Mouse (Mus musculus): ENCODE results near the gene 2510009E07Rik. TPM values are rescaled to one million over a fixed set of nuclear protein-coding genes. Genes with fewer than 3 reads are reported as not detected.

Gene 2510009E07Rik
- total and polyA plus RNA-seq, 3 experiments, result 10.9 to 25.2 (median 23.8) TPM

DNA sequence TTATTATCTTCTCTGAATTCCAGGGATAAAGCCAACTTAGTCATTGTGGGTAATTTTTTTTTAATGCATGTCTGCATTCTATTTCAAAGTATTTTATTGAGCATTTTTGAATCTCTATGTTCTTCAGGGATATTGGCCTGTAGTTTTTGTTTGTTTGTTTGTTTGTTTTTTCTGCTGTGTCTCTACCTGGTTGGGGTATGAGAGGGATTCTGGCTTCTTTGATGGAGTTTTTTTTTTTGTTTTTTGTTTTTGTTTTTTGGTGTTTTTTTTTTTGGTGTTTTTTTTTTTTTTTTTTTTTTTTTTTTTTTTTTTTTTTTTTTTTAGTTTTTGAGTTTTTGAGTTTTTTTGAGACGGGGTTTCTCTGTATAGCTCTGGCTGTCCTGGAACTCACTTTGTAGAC is 41.2 kb upstream of the 2510009E07Rik start:
- TF ChIP-seq POLR2A (IDR thresholded peaks at IDR 0.05; ENCODE audit: insufficient read depth, low read depth, low read length), result no peak
- no peak for TF ChIP-seq CTCF (IDR thresholded peaks at IDR 0.05)
- no peak for TF ChIP-seq EP300 (IDR thresholded peaks at IDR 0.05; ENCODE audit: insufficient read depth, low read depth, low read length)
- no peaks in the 10 kb centered on the region for H3K27me3 ChIP-seq (ENCODE audit: control insufficient read depth, insufficient read depth, low read length)
- H3K36me3 ChIP-seq (ENCODE audit: control insufficient read depth, insufficient read depth, low read length), result no peaks in the 10 kb centered on the region
- H3K4me1 ChIP-seq (ENCODE audit: control insufficient read depth, insufficient read depth, low read length), result no peaks in the 10 kb centered on the region
- no peak overlapping the region for H3K27ac ChIP-seq
- H3K9ac ChIP-seq (ENCODE audit: low read depth, low read length), result no peak overlapping the region
- no peaks in the 10 kb centered on the region for H3K79me2 ChIP-seq (replicated peaks; ENCODE audit: control insufficient read depth, insufficient read depth, low read length)
- H3K4me3 ChIP-seq, result no peak overlapping the region
- 86% methylated on average over 1 of the region's 1 CpGs for WGBS
- intact Hi-C loops (cut with DNase I), result no loop called here
- DNase-seq, result no peak

DNA sequence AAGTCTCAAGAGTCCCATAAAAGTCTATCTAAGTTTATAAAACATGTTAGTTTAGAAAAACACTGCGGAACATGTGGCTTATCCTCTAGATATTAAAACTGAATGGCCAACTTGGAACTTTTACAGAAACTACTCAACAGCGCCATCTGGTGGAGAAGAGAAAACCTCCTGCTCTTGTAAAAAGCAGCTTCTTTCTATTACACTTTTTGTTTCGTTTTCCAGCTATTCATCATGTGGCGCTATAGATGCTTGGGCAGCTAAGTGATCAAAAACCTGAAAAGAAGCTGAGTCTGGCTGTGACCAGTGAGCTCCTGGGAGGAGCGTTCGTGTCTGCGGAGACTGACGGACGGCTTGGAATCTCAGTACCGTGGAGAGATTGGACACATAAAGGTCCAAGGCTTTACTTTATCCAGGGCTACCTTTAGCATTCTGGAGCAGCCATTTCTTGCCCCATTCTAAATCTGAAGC is 33.5 kb upstream of the 2510009E07Rik start:
- 24% methylated on average over 10 of the region's 10 CpGs for WGBS

DNA sequence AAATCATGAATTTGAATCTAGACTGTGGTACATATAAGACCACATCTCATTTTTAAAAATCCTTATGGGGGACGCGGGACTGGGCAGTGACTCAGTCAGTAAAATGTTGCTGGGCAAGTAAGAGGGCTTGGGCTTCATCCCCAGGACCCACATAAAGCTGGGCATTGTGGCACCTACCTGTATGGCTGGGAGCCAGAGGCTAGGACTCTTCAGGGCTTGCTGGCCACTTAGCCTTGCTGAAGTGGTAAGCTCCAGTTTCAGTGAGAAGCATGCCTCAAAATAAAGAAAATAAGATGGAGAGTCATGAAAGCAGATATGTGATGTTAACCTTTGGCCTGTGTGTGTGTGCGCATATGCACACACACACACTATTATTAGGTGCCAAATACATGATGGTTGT is 33.0 kb upstream of the 2510009E07Rik start:
- Histone ChIP-seq H3K36me3 (ENCODE audit: control insufficient read depth, insufficient read depth, low read length) (no peaks in the 10 kb centered on the region), H3K9ac (ENCODE audit: low read depth, low read length) (no peak overlapping the region), H3K27me3 (ENCODE audit: control insufficient read depth, insufficient read depth, low read length) (no peaks in the 10 kb centered on the region), H3K4me3 (no peak overlapping the region), H3K4me1 (ENCODE audit: control insufficient read depth, insufficient read depth, low read length) (peaks cover 1% of the 10 kb centered on the region; the same call in 1 of the 2 replicates), H3K79me2 (replicated peaks; ENCODE audit: control insufficient read depth, insufficient read depth, low read length) (no peaks in the 10 kb centered on the region), H3K27ac (no peak overlapping the region)
- no peak for DNase-seq
- no peak for TF ChIP-seq POLR2A (IDR thresholded peaks at IDR 0.05; ENCODE audit: insufficient read depth, low read depth, low read length)
- no peak for TF ChIP-seq CTCF (IDR thresholded peaks at IDR 0.05)
- no peak for TF ChIP-seq EP300 (IDR thresholded peaks at IDR 0.05; ENCODE audit: insufficient read depth, low read depth, low read length)
- WGBS, result 86% methylated on average over 3 of the region's 3 CpGs
- intact Hi-C loops (cut with DNase I), result loop anchor here (5.0 kb wide), 1 partner anchor 190 kb away; no protein-coding TSS in a partner anchor

More for the DNA sequence above, 33.5 kb upstream of the 2510009E07Rik start:
- intact Hi-C loops (cut with DNase I), result loop anchor here (1.0 to 5.0 kb wide), 3 partner anchors 112 to 241 kb away; no protein-coding TSS in a partner anchor
- no peaks in the 10 kb centered on the region for H3K36me3 ChIP-seq (ENCODE audit: control insufficient read depth, insufficient read depth, low read length)
- H3K27ac ChIP-seq, result no peak overlapping the region
- H3K79me2 ChIP-seq (replicated peaks; ENCODE audit: control insufficient read depth, insufficient read depth, low read length), result no peaks in the 10 kb centered on the region
- peak; percentile 55 to 66 for DNase-seq
- peak overlapping the region; percentile 38 for H3K4me3 ChIP-seq
- no peaks in the 10 kb centered on the region for H3K27me3 ChIP-seq (ENCODE audit: control insufficient read depth, insufficient read depth, low read length)
- H3K9ac ChIP-seq (ENCODE audit: low read depth, low read length), result peak overlapping the region; percentile 12; the same call in 1 of the 2 replicates
- peaks cover 1% of the 10 kb centered on the region; the same call in 1 of the 2 replicates for H3K4me1 ChIP-seq (ENCODE audit: control insufficient read depth, insufficient read depth, low read length)
- peak; percentile 95 for TF ChIP-seq CTCF (IDR thresholded peaks at IDR 0.05)
- no peak for TF ChIP-seq EP300 (IDR thresholded peaks at IDR 0.05; ENCODE audit: insufficient read depth, low read depth, low read length)

DNA sequence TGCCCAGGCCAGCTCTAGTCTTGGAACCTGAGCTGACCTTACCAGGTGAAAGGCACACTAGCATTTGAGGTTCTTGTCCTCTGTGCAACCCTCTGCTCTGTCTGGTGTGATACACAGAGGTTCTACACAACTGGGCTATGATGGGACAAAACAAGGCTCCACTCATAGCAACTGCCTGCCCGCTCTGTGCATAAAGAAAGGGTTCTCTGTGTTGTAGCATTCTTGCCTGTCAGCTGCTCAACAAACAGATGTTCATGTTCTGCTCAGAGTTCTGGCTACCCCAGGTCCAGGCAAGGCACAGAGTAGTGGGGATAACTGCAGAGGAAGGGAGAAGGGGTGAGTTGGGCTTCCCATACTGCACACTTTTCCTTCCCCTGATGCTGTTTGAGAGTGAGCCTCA is 29.8 kb upstream of the 2510009E07Rik start:
- intact Hi-C loops (cut with DNase I), result no loop called here

DNA sequence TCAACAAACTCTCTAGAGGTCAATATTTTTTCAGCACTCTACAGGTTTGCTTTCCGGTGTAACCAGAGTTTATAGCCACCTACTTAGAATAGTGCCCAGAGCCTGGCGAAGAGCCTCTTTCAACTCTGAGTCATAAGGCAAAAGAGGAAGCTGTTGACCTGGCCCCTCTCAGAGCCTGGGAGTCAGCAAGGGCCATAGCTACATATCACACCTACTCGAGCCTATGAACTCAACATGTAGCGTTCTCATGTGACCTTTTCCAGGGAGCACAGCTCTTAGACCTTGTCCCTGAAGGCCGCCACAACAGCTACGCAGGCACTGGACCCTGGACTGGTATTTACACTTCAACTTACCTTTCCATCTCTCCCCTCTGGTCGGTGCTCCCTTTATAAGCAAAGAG is 25.3 kb upstream of the 2510009E07Rik start:
- Histone ChIP-seq H3K4me3 (no peak overlapping the region), H3K27me3 (ENCODE audit: control insufficient read depth, insufficient read depth, low read length) (no peaks in the 10 kb centered on the region), H3K4me1 (ENCODE audit: control insufficient read depth, insufficient read depth, low read length) (no peaks in the 10 kb centered on the region), H3K36me3 (ENCODE audit: control insufficient read depth, insufficient read depth, low read length) (no peaks in the 10 kb centered on the region), H3K9ac (ENCODE audit: low read depth, low read length) (no peak overlapping the region), H3K79me2 (replicated peaks; ENCODE audit: control insufficient read depth, insufficient read depth, low read length) (no peaks in the 10 kb centered on the region), H3K27ac (no peak overlapping the region)
- DNase-seq, result no peak
- TF ChIP-seq EP300 (IDR thresholded peaks at IDR 0.05; ENCODE audit: insufficient read depth, low read depth, low read length), result no peak
- no peak for TF ChIP-seq CTCF (IDR thresholded peaks at IDR 0.05)
- no peak for TF ChIP-seq POLR2A (IDR thresholded peaks at IDR 0.05; ENCODE audit: insufficient read depth, low read depth, low read length)
- WGBS, result 82% methylated on average over 7 of the region's 7 CpGs
- intact Hi-C loops (cut with DNase I), result no loop called here

More for the DNA sequence above, 29.8 kb upstream of the 2510009E07Rik start:
- H3K9ac ChIP-seq (ENCODE audit: low read depth, low read length), result no peak overlapping the region
- TF ChIP-seq EP300 (IDR thresholded peaks at IDR 0.05; ENCODE audit: insufficient read depth, low read depth, low read length), result no peak
- TF ChIP-seq POLR2A (IDR thresholded peaks at IDR 0.05; ENCODE audit: insufficient read depth, low read depth, low read length), result no peak
- no peak for TF ChIP-seq CTCF (IDR thresholded peaks at IDR 0.05)
- DNase-seq, result no peak
- H3K4me1 ChIP-seq (ENCODE audit: control insufficient read depth, insufficient read depth, low read length), result peaks cover 1% of the 10 kb centered on the region; the same call in 1 of the 2 replicates
- no peak overlapping the region for H3K27ac ChIP-seq
- no peak overlapping the region for H3K4me3 ChIP-seq
- no peaks in the 10 kb centered on the region for H3K27me3 ChIP-seq (ENCODE audit: control insufficient read depth, insufficient read depth, low read length)
- H3K79me2 ChIP-seq (replicated peaks; ENCODE audit: control insufficient read depth, insufficient read depth, low read length), result no peaks in the 10 kb centered on the region
- 82% methylated on average over 1 of the region's 1 CpGs for WGBS
- no peaks in the 10 kb centered on the region for H3K36me3 ChIP-seq (ENCODE audit: control insufficient read depth, insufficient read depth, low read length)

DNA sequence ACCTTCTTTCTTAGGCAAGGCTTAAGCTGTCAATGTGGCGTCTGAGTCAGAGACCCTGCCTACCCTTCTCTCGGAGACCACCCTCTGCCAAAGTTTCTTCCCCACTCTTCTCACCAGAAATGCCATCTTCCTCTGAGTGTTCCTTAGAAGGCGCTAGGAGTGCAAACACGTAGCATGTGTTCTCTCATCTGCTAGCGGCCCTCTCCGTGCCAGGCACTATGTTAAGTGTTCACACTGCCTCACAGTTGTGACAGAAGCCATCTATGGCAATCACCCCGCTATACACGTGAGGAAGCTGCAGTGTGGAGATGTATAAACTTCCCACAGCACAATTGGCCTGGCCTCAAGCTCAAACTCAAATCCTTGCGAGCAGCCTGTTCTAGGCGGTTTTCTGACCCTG is 20.1 kb upstream of the 2510009E07Rik start:
- Histone ChIP-seq H3K27ac (no peak overlapping the region), H3K4me1 (ENCODE audit: control insufficient read depth, insufficient read depth, low read length) (no peaks in the 10 kb centered on the region; the same call in 1 of the 2 replicates), H3K4me3 (no peak overlapping the region), H3K9ac (ENCODE audit: low read depth, low read length) (no peak overlapping the region), H3K36me3 (ENCODE audit: control insufficient read depth, insufficient read depth, low read length) (no peaks in the 10 kb centered on the region), H3K79me2 (replicated peaks; ENCODE audit: control insufficient read depth, insufficient read depth, low read length) (no peaks in the 10 kb centered on the region), H3K27me3 (ENCODE audit: control insufficient read depth, insufficient read depth, low read length) (no peaks in the 10 kb centered on the region)
- 85% methylated on average over 10 of the region's 10 CpGs for WGBS
- intact Hi-C loops (cut with DNase I), result no loop called here
- TF ChIP-seq POLR2A (IDR thresholded peaks at IDR 0.05; ENCODE audit: insufficient read depth, low read depth, low read length), result no peak
- no peak for TF ChIP-seq CTCF (IDR thresholded peaks at IDR 0.05)
- TF ChIP-seq EP300 (IDR thresholded peaks at IDR 0.05; ENCODE audit: insufficient read depth, low read depth, low read length), result no peak
- DNase-seq, result no peak

Data from heart, adult 2 months (tissue).